Mouse (Mus musculus) urinary bladder, postnatal 10 days (tissue): ENCODE data around the gene Slamf6.
"Not testable (repeated sequence)": the region's sequence is repeated elsewhere in the genome, so short reads cannot be mapped to it uniquely, and the experiment has no call there.

ENCODE experiments used
- DNase-seq: peaks from one replicate; pipeline ENCODE4 v3.0.0; 2022; ENCODE audit warnings: low spot score

Slamf6 gene

DNA sequence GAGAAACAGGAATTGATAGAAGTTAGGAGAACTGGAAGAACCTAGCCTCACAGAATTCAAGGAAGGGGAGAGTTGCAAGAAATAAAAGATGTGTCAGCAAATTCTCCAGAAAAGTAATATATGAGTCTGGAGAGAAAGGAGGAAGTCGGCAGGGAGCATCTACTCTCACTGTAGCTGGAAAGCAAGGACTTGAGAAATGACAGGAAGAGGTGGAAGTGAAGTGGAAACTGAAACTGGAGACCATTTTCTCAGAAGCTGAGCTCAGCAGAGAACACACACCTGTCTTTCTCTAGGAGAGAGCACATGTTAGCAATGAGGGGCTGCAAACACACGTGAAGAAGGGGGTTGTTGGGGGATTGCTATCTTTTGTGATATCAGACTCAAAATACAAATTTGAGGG is 40.1 kb downstream of the Slamf6 start:
- DNase-seq: no peak

GRCm38 (mm10) chr1:171960726-171961125 is 43.4 kb downstream of the Slamf6 start:
- DNase-seq: no peak

DNA sequence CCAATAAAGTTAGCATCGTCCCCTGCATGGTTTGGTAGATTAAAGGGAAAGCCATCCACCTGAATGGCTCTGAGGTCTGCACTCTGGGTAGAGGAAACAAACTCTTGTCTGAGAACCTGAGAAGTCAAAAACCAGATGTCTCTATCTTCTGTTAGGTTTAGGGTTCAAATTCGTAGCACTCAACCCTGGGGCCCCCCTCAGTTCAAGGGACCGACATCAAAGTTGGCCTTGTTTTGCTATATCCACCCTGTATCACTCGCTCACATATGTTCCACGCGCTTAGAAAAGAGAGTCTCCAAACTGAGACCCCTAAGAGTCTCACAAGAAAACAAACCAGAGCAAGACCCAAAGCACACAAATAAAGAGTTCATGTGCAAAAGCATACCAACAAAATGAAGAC is 44.4 kb downstream of the Slamf6 start:
- no peak for DNase-seq

- DNase-seq: no peak
These were observed 46.3 kb downstream of the Slamf6 start for GRCm38 (mm10) chr1:171963613-171964012.

GRCm38 (mm10) chr1:171966054-171966790 is 48.9 kb downstream of the Slamf6 start:
- no peak for DNase-seq

GRCm38 (mm10) chr1:171969221-171969620 is 51.9 kb downstream of the Slamf6 start:
- no peak for DNase-seq

- no peak for DNase-seq
These were observed 53.7 kb downstream of the Slamf6 start for GRCm38 (mm10) chr1:171970854-171971586.

DNA sequence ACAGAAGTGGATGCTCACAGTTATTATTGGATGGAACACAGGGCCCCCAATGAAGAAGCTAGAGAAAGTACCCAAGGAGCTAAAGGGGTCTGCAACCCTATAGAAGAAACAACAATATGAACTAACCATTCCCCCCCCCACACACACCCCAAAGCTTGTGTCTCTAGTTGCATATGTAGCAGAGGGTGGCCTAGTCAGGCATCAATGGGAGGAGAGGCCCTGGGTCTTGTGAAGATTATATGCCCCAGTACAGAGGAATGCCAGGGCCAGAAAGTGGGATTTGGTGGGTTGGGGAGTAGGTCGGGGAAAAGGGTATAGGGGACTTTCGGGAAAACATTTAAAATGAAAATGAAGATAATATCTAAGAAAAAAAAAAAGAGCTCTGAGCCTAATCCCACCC is 57.0 kb downstream of the Slamf6 start:
- not testable (repeated sequence) for DNase-seq

- no peak for DNase-seq
These were observed 58.1 kb downstream of the Slamf6 start for GRCm38 (mm10) chr1:171975377-171975776.

DNA sequence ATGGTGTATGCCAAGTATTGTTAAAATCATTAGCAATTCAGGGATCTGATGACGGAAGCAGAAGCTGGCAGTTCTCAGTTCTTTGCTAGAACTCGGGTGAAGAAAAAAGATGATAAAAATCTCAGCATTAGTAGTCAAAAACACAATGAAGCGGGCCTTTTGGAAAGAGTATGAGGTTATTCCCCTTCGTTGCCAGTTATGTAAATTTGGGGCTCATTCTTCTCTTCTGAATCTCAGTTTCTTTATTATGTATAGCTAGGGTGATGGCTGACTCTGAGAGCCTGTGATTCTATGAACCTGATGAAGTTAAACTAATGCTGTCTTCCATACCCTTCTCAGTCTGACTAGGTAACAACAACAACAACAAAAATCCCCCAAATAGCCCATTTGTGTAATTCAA is 58.5 kb downstream of the Slamf6 start:
- no peak for DNase-seq

DNA sequence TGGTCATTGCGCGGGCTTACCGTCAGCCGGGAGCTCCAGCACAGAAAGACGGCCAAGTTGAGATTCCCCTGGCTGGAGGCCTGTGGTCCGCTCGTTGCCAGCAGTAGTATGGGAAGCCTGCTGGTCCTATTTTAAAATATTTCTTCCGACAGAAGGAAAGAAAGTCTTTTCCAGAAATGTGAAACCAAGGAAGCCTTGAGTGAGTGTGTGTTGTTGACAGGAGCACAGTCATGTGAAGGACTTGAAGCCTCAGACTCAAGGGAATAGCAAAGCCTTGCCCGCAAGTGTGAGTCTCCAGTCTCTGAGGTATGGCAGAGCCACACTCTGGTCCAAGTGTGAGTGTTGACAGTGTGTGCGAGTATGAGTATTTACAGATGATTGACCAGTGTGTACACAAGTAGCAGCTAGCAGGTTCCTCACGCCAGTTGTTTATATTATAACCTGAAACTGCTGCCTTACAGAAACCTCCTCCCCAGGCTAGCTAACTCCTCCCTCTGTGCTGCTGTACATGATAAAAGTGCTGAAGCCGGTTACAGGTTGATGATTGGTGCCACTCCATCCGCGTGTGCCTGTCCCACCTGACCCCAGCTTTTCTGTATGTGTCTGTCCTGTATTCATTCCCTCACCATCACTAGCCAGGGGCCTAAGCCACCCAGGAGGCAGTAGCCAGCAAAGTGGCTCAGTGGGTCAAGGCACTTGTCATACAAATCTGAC is 59.7 kb downstream of the Slamf6 start:
- no peak for DNase-seq

- DNase-seq: no peak
These were observed 60.6 kb downstream of the Slamf6 start for GRCm38 (mm10) chr1:171977891-171978290.

- DNase-seq: no peak
These were observed 62.8 kb downstream of the Slamf6 start for GRCm38 (mm10) chr1:171979969-171980730.

GRCm38 (mm10) chr1:171982170-171982569 is 64.9 kb downstream of the Slamf6 start:
- no peak for DNase-seq

DNA sequence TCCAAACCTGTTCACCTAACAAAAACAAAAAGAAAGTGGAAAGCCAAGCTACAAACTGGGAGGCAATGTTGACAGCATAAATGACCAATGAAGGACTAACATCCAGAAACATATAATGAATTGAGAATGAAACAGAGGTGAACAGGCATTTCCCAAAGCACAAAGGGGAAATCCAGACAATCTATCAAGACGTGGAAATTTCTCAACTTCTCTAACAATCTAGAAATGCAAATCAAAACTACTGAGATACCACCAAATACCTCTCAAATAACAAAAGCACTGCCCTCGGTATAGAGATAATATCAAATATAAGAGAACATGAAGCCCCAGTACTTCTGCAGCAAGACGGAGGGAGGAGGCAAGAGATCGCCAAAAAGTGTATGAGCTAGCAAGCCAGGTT is 65.4 kb downstream of the Slamf6 start:
- DNase-seq: no peak

DNA sequence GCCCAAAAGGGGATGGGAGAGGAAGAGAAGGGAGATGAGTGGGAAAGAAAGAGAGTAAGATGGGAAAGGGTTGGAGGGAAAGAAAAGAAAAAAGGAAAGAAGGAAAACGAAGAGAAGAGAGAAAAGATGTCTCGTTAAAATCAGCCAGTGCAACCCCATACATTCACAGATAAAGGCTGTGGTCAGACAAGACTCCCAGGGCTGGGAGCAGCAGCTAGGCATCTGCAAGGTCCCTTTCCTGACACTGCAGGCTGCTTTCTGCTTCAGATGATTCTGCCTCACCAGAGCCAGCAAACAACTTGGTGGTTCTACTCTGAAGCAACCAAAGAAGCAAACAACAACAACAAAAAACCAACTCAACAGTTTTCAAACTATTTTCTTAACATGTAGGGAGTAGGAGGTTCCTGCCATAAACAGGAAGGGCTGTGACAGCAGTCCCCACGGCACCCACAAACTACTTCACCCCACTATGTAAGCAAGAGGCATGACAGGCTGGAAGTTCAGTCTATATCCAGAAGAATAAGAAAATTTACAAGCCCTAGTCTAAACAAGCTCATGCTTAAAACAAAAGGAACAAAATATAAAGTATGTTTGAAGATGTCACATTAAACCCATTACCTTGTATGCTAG is 66.2 kb downstream of the Slamf6 start:
- no peak for DNase-seq

GRCm38 (mm10) chr1:171984121-171984520 is 66.8 kb downstream of the Slamf6 start:
- DNase-seq: no peak

- no peak for DNase-seq
These were observed 74.6 kb downstream of the Slamf6 start for GRCm38 (mm10) chr1:171991883-171992282.

- DNase-seq: no peak
These were observed 75.7 kb downstream of the Slamf6 start for GRCm38 (mm10) chr1:171992901-171993530.

- no peak for DNase-seq
These were observed 77.2 kb downstream of the Slamf6 start for GRCm38 (mm10) chr1:171994501-171994900.
